Mouse (Mus musculus) cerebellum, adult 9-10 months (tissue): Measurements from ENCODE around the gene Ldlr.
"Not testable (repeated sequence)": the region's sequence is repeated elsewhere in the genome, so short reads cannot be mapped to it uniquely, and the experiment has no call there.

Experiments
- DNase-seq: peaks from one replicate; pipeline ENCODE4 v3.0.0; 2022

Ldlr gene

DNA sequence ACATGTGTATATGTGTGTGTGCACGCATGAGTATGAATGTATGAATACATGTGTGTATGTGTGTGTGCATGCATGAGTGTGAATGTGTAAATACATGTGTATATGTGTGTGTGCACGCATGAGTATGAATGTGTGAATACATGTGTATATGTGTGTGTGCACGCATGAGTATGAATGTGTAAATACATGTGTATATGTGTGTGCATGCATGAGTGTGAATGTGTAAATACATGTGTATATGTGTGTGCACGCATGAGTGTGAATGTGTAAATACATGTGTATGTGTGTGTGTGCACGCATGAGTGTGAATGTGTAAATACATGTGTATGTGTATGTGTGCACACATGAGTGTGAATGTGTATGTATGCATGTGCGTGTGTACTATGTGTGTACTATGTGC is 70.2 kb downstream of the Ldlr start:
- not testable (repeated sequence) for DNase-seq

DNA sequence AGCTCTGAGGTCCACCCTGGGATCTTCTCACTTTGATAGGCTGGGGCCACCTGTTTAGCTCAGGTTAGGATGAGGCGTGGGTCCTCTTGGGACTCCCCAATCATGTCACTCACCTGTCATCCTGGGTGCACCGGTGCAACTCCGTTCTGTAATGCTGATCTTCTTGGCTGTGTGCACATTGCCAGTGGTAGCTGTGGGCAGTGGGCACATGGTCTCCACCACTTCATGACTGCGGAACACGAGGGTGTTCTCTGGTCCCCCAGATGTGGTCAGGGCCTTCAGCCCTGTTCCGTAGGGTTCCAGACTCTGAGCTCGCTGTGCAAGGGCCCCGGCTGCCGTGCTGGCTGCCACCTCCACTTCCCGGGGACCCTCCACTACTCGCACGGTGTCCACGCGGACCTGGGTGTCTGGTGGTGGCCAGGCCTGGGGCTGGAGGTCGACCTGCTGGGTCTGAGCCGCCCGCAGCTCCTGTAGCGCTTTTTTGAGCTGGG is 71.1 kb downstream of the Ldlr start:
- peak; percentile 47 for DNase-seq

DNA sequence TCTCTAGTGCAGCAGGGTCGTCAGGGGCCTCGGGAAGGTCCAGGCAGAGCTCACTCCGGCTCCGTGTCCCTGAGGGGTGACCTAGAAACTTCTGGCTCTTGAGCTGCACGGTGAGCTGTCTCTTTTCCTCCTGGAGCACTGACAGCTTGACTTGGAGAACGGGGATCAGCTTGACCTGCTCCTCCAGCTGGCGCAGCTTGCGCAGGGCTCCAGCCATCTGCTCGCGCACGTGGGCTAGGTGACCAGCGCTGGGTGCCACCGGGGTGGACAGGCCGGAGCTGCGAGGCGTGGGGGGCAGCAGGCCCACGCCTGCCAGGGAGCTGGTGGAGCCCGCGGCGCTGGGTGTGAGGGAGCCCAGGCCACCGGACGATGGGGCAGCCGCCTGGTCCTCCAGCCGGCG is 71.6 kb downstream of the Ldlr start:
- DNase-seq, result peak; percentile 88

DNA sequence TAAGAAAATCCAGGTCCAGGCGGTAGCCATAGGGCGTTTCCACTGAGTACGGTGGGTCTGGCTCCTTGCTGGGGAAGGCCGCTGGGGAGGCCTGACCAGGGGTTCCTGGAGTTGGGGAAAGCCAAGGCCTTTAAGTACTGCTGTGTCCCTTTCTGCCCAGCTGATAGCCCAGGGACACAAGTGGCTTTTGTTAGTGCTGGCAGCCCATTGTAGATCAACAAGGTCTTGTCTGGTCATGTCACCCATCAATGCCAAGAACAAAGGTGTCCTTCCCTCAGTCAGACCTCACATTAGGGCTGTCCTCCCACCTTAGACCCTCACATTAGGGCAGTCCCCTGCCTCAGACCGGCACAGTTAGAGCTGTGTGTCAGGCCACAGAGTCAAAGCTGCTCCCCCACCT is 72.3 kb downstream of the Ldlr start:
- DNase-seq, result peak; percentile 49

DNA sequence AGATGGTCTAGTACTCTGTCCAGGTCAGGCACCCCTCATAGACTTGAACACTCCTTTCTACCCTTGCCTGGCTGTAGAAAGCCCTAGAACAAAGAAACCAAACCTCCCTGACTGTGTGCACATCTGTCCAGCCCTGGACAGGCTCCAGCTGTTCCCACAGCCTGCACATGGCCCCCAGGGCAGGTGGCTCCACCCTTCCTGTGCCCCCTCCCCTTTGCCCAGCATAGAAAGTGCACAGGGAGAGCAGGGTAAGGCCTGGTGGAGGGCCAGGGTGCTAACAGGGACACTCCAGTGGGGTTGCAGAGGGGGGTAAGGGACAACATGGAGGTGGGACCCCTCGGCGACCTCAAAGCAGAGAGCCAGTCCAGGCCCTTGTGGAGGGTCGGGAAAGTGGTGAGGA is 73.0 kb downstream of the Ldlr start:
- DNase-seq, result peak; percentile 51

GRCm38 (mm10) chr9:21796919-21797318 is 73.6 kb downstream of the Ldlr start:
- DNase-seq, result no peak

DNA sequence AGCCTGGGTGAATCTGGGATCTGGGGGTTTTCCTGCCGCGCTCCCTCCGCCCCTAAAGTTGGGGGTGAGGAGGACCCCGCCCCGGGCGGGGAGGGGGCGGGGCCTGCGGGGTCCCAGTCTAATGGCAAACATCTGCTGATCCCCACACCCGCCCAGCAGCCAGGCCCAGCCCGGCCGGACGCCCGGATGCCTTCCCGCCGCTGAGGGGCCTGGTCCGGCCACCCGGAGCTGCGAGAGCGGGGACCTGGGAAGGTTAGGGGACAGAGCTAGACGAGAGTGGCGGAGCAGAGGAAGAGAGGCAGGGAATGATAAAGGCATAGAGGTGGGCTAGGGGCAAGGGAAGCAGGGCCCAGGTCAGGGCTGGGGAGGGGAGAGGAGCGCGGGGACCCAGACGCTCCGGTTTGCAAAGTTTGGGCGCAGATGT is 74.7 kb downstream of the Ldlr start:
- peak; percentile 47 for DNase-seq

DNA sequence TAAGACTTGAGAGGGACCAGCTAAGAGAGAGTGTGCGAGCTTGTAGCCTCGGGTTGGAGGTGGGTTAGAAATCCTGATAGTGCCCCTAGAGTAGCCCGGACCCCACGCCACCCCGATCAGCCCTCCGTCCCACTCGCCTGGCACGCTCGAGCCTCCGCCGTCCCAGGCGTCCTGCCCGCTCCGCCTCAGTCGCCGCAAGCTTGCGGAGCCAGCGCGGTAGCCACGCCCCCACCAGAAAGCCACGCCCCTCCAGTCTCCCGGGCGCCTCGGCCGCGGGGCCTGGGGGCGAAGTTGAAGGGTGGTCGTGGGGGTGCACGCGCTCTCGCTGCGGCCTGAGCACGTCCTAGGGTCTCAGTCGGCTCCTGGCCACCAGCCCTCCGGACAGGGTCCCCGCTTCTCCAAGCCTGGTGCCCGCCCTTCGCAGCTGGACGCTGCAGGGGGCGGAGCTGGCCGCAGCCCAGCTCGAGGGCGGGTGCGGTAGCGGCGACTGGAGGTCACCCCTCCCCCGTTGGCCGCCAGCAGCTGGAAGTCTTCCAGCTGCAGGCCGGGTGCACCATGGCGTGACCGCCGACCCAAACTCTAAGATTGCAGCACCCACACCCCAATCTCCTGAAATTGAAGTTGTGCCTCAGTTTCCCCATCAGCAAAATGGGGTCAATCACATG is 75.2 kb downstream of the Ldlr start, which contains the start of gene Kank2:
Gene Kank2 (minus strand): TSS at position 400 of the 665 bp plus-strand sequence.
- peak; percentile 73 for DNase-seq

GRCm38 (mm10) chr9:21799010-21799350 is 75.7 kb downstream of the Ldlr start:
- no peak for DNase-seq
